Mouse (Mus musculus) cerebral cortex, adult 2 months (tissue): Measurements from ENCODE around the gene Cggbp1.

Experiments used
- WGBS: fragments of 180-500 bp; shearing (Covaris S2); methylation state at CpG from one replicate; pipeline ENCODE4 v1.1.7; 2018; 5-methylcytosine and 5-hydroxymethylcytosine counted together

The Cggbp1 gene

GRCm38 (mm10) chr16:64851563-64852362, at the start of gene Cggbp1, which contains the start of gene Zfp654:
Cggbp1 (plus strand) TSS chr16:64851996.
Zfp654 (minus strand) TSS chr16:64851652.
- under 1% methylated on average over 72 of the region's 85 CpGs for WGBS

DNA sequence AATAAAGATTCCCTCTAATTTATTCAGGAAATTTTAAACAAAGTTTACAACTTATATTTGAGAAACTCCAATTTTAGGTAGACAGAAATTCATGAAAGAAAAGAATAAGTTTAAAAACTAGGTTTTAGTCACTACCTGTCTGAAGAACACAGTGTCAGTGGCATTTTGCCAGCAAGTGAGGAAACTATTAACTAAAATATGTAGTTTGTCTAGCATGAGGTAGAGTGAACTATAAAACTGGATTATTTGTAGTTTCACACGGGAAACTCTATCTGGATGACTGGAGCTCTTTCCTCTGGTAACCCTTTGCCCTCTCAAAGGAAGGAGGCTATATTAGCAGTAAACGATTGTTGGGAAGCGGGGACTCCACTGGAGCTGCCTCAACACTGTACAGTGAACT, 48.8 kb upstream of the Cggbp1 start:
- WGBS = 87% methylated on average over 3 of the region's 3 CpGs

DNA sequence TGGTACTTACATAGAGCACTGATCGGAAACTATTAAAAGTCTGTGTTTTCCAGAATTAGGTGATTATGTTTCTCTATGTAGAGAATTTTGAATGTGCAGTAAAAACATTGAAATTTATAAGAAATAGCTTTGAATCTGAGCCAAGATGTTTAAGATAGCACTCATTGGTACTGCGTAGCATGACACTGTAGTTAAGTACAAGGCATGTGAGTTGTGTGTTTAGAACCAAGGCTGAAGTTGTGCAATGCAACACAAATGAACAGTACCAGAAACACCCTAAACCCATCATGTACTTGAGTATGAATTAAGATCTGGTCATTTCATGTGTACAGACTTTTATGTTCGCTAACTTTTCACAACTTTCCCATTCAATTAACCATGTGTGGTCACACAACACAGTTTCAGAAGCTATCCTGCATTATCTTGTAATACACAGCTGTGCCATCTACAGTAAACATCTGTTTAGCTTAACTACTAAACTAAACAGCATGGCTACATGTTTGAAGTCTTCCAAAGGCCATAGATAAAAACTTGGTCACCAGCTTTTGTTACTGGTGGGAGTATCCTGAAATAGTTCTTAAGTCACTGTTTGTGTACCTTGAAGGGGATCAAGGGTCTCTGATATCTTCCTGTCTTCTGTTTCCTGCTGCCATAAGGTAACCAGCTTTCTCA, 34.6 kb upstream of the Cggbp1 start:
- 94% methylated on average over 3 of the region's 3 CpGs for WGBS

- 79% methylated on average over 1 of the region's 1 CpGs for WGBS
Observed at GRCm38 (mm10) chr16:64823890-64824289, 27.9 kb upstream of the Cggbp1 start.

- WGBS = 90% methylated on average over 1 of the region's 1 CpGs
Observed at GRCm38 (mm10) chr16:64824474-64824873, 27.3 kb upstream of the Cggbp1 start.

GRCm38 (mm10) chr16:64830291-64830690, 21.5 kb upstream of the Cggbp1 start:
- 96% methylated on average over 15 of the region's 15 CpGs for WGBS

DNA sequence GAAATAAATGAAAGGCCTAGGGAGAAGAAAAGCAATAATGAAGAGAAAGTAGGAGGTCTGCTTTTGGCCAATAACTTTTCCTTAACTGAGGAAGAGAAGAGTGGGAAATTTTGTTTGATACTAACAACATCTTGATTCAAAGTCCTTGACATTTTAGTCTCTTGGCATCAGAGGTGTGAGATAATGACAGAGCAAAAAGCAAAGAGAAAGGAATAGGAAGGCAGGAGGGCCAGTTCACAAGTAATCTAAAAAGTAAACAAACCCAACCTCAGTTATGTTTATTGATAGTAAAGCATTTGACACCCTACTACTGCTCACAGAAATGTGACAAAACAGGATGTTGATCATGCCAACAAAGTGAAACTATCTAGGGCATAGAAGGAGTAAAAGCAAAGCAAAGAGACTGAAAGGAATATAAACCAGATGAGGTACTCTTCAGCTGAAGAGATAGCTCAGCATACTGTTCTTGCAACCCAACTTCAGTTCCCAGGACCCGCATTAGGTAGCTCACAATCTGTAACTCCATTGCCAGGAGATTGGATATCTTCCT, 15.7 kb upstream of the Cggbp1 start:
- 97% methylated on average over 1 of the region's 1 CpGs for WGBS

DNA sequence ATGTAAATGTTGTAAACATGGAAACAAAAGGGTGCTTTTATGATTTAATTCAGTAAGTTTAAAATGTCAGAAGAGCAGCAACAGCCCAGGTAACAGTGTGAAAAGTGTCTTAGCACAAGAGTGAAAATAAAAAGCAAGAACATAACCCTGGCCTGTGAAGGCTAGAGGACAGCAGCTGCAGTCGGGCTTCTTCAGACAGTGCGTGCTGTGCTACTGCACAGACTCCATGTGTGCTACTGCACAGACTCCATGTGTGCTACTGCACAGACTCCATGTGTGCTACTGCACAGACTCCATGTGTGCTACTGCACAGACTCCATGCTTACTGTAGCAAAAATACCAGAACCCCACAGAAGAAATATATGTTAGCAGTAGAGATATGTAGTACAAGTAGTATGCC, 15.1 kb upstream of the Cggbp1 start:
- 88% methylated on average over 2 of the region's 2 CpGs for WGBS

DNA sequence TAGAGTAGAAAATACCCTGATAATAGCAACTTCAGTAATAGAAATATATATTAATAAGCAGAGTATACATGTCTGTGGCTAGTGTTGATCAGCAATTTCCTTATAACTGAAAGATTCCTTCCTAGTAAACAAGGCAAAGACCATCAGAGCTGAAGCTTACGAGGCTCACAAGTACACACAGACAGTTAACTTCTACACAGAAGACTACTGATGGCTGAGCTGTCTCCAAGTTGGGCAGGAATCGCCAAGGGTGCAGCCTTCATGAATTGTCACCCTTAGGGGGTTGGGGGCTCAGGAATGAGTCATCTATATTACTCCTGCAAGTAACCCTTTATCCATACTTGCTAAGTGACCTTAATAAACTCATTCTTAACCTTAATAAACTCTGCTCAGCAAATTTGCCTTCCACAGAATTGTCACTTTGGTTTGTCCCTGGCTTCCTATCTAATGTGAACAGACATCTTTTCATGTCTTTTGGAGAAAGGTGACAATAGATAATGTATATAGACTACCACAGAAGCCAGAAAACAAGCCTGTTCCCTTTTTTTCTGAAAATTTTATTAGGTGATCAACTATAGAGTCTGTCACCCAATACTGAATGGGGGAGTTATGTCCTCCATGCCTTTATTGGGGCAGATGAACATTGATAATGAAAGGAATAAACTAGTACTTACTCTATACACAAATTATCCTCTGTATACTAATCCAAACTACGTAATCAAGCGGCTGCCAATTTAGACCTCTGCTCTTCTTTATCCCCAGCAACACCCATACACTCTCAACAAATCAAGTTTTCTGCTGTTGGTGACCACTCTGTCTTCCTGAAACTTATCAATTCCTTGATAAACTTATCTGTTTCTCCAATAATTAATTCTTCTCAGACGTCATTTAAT, 10.1 kb upstream of the Cggbp1 start:
- WGBS = 85% methylated on average over 5 of the region's 5 CpGs

DNA sequence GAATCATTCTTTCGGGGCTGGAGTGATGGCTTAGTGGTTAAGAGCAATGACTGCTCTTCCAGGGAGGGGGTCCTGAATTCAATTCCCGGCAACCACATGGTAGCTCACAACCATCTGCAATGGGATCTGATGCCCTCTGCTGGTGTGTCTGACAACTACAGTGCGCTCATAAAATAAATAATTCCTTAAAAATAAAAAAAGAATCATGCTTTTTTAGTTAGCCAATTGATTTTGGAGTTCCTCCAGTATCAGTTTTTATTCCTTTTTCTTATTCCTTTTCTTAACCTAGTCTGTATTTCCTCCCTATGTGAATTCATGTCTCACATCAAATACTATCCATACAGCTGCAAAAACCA, 9.4 kb upstream of the Cggbp1 start:
- 97% methylated on average over 3 of the region's 3 CpGs for WGBS

DNA sequence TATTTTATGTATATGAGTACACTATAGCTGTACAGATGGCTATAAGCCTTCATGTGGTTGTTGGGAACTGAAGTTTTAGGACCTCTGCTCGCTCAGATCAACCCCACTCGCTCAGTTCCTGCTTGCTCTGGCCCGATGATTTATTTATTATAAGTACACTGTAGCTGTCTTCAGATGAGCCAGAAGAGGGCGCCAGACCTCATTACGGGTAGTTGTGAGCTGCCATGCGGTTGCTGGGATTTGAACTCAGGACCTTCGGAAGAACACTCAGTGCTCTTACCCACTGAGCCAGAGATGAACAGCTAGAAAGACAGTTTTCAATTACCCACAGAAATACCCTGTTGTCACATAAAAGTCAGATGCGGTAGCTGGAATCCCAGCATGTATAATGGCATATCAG, 5.8 kb upstream of the Cggbp1 start:
- 89% methylated on average over 8 of the region's 8 CpGs for WGBS

DNA sequence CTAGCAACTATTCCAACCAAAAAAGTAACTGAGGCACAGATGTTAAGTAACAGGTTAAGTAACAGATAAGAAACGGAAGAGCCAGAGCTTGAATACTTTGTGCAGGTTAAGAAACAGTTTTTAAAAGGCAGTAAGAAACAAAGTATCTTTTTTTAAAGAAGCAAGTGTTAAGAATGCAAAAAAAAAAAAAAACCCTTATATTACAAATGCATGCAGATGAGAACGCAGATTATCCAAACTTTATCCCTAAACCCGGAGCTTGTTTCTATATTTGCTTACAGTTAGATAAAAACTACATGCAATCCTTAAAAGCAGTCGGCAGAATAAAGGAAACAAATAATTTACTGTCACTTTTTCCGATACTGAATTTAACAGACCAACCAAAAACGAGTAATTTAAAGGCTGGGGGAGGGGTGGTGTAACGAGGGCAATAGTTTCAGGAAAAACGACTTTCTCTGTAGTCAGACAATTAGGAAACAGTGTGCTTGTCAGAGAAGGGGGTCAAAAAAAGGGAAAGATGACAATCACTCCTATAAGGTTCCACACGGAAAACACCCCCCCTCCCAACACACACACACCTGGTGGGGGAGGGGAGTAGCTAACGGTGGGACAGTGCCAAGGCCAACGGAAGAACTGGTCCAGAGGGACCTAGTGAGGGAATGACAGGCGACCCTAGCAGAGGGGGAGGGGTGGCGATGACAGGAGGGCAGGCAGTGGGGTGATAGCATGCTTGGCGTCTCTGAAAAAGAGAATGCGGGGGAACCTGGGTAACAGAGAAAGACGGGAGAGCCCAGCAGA, 1.3 kb upstream of the Cggbp1 start:
- 1% methylated on average over 16 of the region's 16 CpGs for WGBS

DNA sequence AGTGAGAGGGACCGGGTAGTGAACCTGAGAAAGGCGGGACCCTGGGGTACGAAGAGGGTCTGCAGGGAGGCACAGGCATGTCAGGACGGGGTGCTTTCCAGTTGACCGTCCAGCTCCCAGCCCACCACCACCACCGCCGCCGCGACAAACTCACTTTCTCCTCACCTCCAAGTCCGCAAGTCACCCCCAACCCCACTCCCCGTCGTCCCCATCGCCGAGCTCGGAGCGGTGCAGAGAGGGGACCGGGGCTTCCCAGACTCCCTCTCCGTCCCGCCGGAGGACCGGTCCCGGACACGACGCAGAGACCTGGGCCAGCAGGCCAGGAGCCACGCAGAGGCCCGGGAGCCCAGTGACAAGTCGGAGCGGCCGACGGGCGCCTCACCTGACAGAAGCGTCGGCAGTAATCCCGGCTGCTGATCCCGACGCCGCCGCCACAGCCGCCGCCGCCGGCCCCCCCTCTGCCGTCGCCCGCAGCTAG, 672 bp upstream of the Cggbp1 start:
- WGBS = under 1% methylated on average over 42 of the region's 45 CpGs

GRCm38 (mm10) chr16:64852441-64852871, 660 bp downstream of the Cggbp1 start:
- 2% methylated on average over 53 of the region's 53 CpGs for WGBS

DNA sequence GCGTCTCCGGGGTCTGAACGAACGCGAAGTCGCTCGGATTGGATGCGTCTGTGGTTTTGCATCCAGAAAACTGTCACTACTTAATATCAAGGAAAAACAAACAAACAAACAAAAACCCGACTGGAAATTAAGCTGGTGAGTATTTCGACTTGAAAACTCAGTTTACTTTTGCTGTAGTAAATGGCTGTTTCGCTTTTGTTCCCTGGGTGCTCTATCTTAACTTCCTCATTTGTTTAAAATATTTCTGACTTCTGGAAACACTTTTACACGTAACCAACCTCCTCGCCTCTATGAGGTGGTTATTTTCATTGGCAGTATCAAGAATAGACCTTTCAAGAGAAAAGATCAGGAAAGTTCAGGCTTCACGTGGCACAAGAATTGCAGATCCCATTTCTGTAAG, 1.1 kb downstream of the Cggbp1 start:
- 3% methylated on average over 14 of the region's 14 CpGs for WGBS

DNA sequence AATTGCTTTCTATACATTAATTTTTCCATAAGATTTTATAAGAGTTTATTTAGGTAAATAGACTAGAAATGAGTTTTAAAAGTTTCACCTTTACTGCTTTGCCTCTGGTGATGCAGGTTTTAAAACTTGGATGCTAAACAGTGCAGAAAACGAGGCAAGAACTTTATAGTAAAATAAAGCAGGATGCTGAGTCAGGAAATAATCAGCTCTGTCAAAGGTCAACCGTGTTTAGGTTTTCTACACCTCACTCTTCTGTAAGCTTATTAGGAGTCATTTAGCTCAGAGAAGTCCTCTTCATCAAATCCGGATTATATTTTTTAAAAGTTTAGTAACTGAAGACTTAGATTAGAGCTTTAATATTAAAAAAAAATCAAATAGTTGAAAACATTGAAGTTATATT, 5.2 kb downstream of the Cggbp1 start:
- 85% methylated on average over 3 of the region's 3 CpGs for WGBS

- 90% methylated on average over 8 of the region's 8 CpGs for WGBS
Observed at GRCm38 (mm10) chr16:64865841-64866240, 14.0 kb downstream of the Cggbp1 start.

DNA sequence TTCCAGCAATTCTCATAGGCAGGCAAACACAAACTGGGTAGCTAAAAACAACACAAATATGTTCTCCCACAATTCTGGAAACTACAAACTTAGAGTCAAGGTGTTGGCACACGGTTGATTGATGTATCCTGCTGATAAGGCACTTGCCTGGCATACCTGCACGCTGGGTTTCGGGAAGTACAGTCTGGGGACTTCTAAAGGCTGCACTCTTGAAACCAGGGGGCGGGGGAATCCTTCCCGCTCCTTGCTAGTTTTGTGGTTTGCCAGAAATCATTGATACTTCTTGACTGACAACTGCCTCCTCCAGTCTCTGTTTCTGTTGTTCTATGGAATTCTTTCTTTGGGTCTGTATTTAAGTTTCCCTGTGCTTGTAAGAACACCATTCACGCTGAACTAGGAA, 16.8 kb downstream of the Cggbp1 start:
- 75% methylated on average over 6 of the region's 6 CpGs for WGBS

GRCm38 (mm10) chr16:64869621-64870020, 17.8 kb downstream of the Cggbp1 start:
- 86% methylated on average over 2 of the region's 2 CpGs for WGBS

DNA sequence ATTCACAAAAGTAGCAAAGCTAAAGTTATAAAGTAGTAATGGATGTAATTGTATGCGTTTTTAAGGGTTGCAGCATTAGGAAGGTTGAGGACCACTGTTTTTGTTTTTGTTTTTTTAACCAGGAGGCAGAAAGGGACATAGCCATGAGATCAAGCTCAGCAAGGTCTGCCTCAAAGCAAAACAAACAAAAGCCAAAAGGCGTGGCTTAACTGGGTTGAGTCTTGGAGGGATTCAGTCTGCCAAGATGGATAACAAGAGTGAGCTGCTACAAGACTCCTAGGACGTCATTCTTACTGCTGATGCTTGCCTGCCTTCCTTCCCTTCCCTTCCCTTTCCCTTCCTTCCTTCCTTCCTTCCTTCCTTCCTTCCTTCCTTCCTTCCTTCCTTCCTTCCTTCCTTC, 20.5 kb downstream of the Cggbp1 start:
- 59% methylated on average over 3 of the region's 3 CpGs for WGBS

GRCm38 (mm10) chr16:64872841-64873240, 21.0 kb downstream of the Cggbp1 start:
- 8% methylated on average over 7 of the region's 7 CpGs for WGBS
